In genomic region chr12:17037053-17037610, GRCm38 (mm10) we compare ENCODE assay signal across 16 mouse cellular contexts. TPM values are rescaled to one million over a fixed set of nuclear protein-coding genes. Genes with fewer than 3 reads are reported as not detected.
DNase-seq lines count a peak whose midpoint lies in the region; ATAC-seq and TF ChIP-seq lines count a peak whose summit lies in the region.
"Had no signal": no experiment of that assay in that cellular context is flagged by ENCODE, and none has a peak within 500 bp of the region (broad histone marks: within the 10 kb centered on the region; RNA-seq: fewer than 3 reads in every experiment).

No protein-coding gene starts in this region.

- no peaks in the 10 kb centered on the region for H3K4me1 ChIP-seq in lung, embryonic 16.5 days (replicated peaks; ENCODE audit: control insufficient read depth, insufficient read depth, low read length)
- H3K4me1 ChIP-seq in hindbrain, postnatal 0 days (ENCODE audit: insufficient read depth, low read length): no peaks in the 10 kb centered on the region; the same call in none of the 2 replicates
- H3K4me1 ChIP-seq: embryonic facial prominence, embryonic 12.5 days; liver, embryonic 13.5 days had no signal

- H3K36me3 ChIP-seq in lung, embryonic 16.5 days (ENCODE audit: control insufficient read depth, insufficient read depth, low read length): no peaks in the 10 kb centered on the region
- H3K36me3 ChIP-seq in hindbrain, postnatal 0 days (ENCODE audit: insufficient read depth, low read length): no peaks in the 10 kb centered on the region
- H3K36me3 ChIP-seq: embryonic facial prominence, embryonic 12.5 days; liver, embryonic 13.5 days had no signal

- no peak overlapping the region for H3K27ac ChIP-seq in lung, embryonic 16.5 days (ENCODE audit: low read length)
- H3K27ac ChIP-seq in hindbrain, postnatal 0 days: no peak overlapping the region
- H3K27ac ChIP-seq: embryonic facial prominence, embryonic 12.5 days; forebrain, embryonic 13.5 days; liver, embryonic 13.5 days had no signal

- no peaks in the 10 kb centered on the region for H3K9me3 ChIP-seq in lung, embryonic 16.5 days (ENCODE audit: control insufficient read depth, low read length)
- H3K9me3 ChIP-seq in hindbrain, postnatal 0 days (ENCODE audit: low read length): no peaks in the 10 kb centered on the region
- H3K9me3 ChIP-seq: embryonic facial prominence, embryonic 12.5 days; forebrain, embryonic 13.5 days; liver, embryonic 13.5 days; megakaryocyte, embryonic 14.5 days had no signal

- peak overlapping the region; percentile 25; the same call in 1 of the 2 replicates for H3K4me2 ChIP-seq in lung, embryonic 16.5 days (ENCODE audit: low read depth, low read length)
- H3K4me2 ChIP-seq in hindbrain, postnatal 0 days (ENCODE audit: low read depth, low read length): 0 out of 2 replicates have a peak overlapping the region, but pooled peaks have one; percentile 1
- H3K4me2 ChIP-seq: embryonic facial prominence, embryonic 12.5 days; forebrain, embryonic 13.5 days; liver, embryonic 13.5 days had no signal

- no peaks in the 10 kb centered on the region for H3K27me3 ChIP-seq in lung, embryonic 16.5 days (ENCODE audit: control insufficient read depth, insufficient read depth, low read depth, low read length)
- H3K27me3 ChIP-seq in hindbrain, postnatal 0 days (ENCODE audit: insufficient read depth, low read length): no peaks in the 10 kb centered on the region
- H3K27me3 ChIP-seq: embryonic facial prominence, embryonic 12.5 days; forebrain, embryonic 13.5 days; liver, embryonic 13.5 days; Patski had no signal

- TF ChIP-seq CTCF in hindbrain, postnatal 0 days (IDR thresholded peaks at IDR 0.05; ENCODE audit: low read depth): no peak

- no peak overlapping the region for H3K9ac ChIP-seq in lung, embryonic 16.5 days (ENCODE audit: low read length)
- H3K9ac ChIP-seq in hindbrain, postnatal 0 days (replicated peaks; ENCODE audit: low read length): no peak overlapping the region
- H3K9ac ChIP-seq: embryonic facial prominence, embryonic 12.5 days; forebrain, embryonic 13.5 days; liver, embryonic 13.5 days had no signal

- WGBS in lung, embryonic 16.5 days: 42% methylated on average over 14 of the region's 14 CpGs
- 41% methylated on average over 14 of the region's 14 CpGs for WGBS in hindbrain, postnatal 0 days

- no peak for ATAC-seq in lung, embryonic 16.5 days (ENCODE audit: low read depth)
- ATAC-seq in hindbrain, postnatal 0 days: no peak
- ATAC-seq: forebrain, embryonic 13.5 days; Patski had no signal

- peak; percentile 48 to 80 for DNase-seq in frontal cortex, adult 2 months (ENCODE audit: extremely low spot score in 1 of 2, low spot score in 1 of 2)
- DNase-seq in frontal cortex, postnatal 10 days (ENCODE audit: low spot score in 2 of 2): no peak
- no peak for DNase-seq in lung, adult 18-20 months
- DNase-seq in hindbrain, postnatal 0 days (ENCODE audit: low spot score): peak; percentile 43
- DNase-seq in right cerebral cortex, adult 2 months (ENCODE audit: low spot score in 2 of 2): peak; percentile 73 to 79
- DNase-seq in urinary bladder, adult 2 months (ENCODE audit: low spot score): no peak
- DNase-seq in MN1 (ENCODE audit: low spot score): no peak
- DNase-seq: cerebellum, adult 8-10 months; heart, postnatal 14 days; kidney, adult 2 months; liver, embryonic 13.5 days had no signal

- H3K4me3 ChIP-seq in lung, embryonic 16.5 days (ENCODE audit: low read length): 0 out of 2 replicates have a peak overlapping the region, but pooled peaks have one; percentile 4
- no peak overlapping the region for H3K4me3 ChIP-seq in hindbrain, postnatal 0 days (ENCODE audit: low read length)
- H3K4me3 ChIP-seq: embryonic facial prominence, embryonic 12.5 days; forebrain, embryonic 13.5 days; liver, embryonic 13.5 days; megakaryocyte, embryonic 14.5 days had no signal

RNA-seq across cellular contexts. Expression of gene 2410004P03Rik, which starts 25.6 kb away (rescaled TPM):
- polyA plus RNA-seq in frontal cortex, adult 2 months (2012; rRNA removed): 0.76 and 0.88 TPM in 2 replicates
- polyA plus RNA-seq in lung, embryonic 16.5 days (2015; fragmentation: Nextera tagmentation; extraction: Ambion mirVana): 4.3 and 5.6 TPM in 2 replicates
- 7.5 and 8.6 TPM in 2 replicates for total RNA-seq in hindbrain, postnatal 0 days (2014; rRNA removed)
- 7.8 and 10.4 TPM in 2 replicates for polyA plus RNA-seq in hindbrain, postnatal 0 days (2015; fragmentation: Nextera tagmentation; extraction: Ambion mirVana)
- 0.07 and 0.47 TPM in 2 replicates for polyA plus RNA-seq in urinary bladder, adult 2 months (2012; rRNA removed)
- polyA plus RNA-seq: Patski had no signal

RNA-seq across cellular contexts. Expression of gene Pqlc3, which starts 36.9 kb away (rescaled TPM):
- 1.4 and 1.7 TPM in 2 replicates for polyA plus RNA-seq in frontal cortex, adult 2 months (2012; rRNA removed)
- 6.2 and 7.6 TPM in 2 replicates for polyA plus RNA-seq in lung, embryonic 16.5 days (2015; fragmentation: Nextera tagmentation; extraction: Ambion mirVana)
- 2.6 and 4.3 TPM in 2 replicates for total RNA-seq in hindbrain, postnatal 0 days (2014; rRNA removed)
- 2.2 and 2.5 TPM in 2 replicates for polyA plus RNA-seq in hindbrain, postnatal 0 days (2015; fragmentation: Nextera tagmentation; extraction: Ambion mirVana)
- polyA plus RNA-seq in urinary bladder, adult 2 months (2012; rRNA removed): 23.4 and 24.4 TPM in 2 replicates

Comparison
In these comparisons a context has a peak if more than half of its experiments do, and no peak if none do; other contexts are left out.
1. DNase-seq: peak in frontal cortex, adult 2 months (2 of 2), hindbrain, postnatal 0 days (single experiment) and right cerebral cortex, adult 2 months (2 of 2); none in frontal cortex, postnatal 10 days (0 of 2), lung, adult 18-20 months (0 of 2), urinary bladder, adult 2 months (single experiment) and MN1 (single experiment).